Mouse (Mus musculus): ENCODE measurements at regions not wholly inside any gene's neighbourhood (a gene's known extent, or its start where the extent isn't known, plus 50 kb on each side); places are given as distances from the start of the nearest gene placed in this dataset.

DNA sequence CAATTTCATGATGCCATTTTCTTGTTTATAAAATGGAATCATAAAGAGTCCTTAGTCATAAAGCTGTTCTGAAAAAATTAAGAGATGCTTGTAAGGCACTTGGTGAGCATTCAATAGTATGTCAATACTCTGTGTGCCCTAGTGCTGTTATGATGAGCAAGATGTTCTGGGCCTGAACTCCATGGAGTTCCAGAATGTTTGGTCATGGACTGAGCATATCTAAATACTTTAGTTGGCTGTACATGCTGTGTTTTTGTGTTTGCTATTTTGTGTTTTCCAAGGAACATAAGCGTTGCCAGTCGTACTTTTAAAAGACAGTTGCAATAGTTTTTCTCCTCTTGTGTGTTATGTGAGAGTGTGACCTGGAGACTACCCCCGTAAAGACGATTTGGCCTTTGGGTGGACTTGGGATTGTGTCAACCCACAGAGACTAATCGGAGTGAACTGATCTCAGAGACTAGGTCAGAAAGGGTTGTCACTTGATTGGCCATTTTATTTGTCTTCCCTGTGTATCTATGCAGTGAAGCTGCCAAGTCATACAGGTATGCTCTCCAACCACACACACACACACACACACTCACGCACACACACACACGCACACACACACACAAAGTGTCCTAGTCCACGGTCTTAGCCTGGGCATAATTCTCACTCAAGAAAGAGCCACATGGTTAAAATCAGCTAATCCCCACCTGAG lies 152.6 kb upstream of the Krr1 start:
- DNase-seq (ENCODE audit: low spot score in 2 of 2) = no peak

DNA sequence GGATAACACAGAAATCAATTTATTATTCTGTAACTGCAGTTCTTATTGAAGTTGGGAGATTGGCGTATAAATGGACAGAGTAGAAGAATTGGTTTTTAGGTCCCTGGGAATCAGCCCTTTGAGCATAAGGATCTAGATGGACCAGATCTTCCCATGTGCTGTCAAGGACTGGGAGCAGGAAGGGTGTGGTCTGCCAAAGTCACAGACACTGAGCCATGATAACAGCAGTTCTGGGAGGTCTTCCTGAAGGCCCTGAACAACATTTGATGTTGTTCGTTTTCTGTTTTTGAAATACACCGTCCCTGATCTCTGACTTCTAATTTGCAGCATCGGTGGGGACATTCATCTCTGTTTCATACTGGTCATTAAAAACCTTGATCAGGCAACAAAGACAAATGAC lies 147.6 kb upstream of the Krr1 start:
- DNase-seq (ENCODE audit: low spot score in 2 of 2) = no peak

DNA sequence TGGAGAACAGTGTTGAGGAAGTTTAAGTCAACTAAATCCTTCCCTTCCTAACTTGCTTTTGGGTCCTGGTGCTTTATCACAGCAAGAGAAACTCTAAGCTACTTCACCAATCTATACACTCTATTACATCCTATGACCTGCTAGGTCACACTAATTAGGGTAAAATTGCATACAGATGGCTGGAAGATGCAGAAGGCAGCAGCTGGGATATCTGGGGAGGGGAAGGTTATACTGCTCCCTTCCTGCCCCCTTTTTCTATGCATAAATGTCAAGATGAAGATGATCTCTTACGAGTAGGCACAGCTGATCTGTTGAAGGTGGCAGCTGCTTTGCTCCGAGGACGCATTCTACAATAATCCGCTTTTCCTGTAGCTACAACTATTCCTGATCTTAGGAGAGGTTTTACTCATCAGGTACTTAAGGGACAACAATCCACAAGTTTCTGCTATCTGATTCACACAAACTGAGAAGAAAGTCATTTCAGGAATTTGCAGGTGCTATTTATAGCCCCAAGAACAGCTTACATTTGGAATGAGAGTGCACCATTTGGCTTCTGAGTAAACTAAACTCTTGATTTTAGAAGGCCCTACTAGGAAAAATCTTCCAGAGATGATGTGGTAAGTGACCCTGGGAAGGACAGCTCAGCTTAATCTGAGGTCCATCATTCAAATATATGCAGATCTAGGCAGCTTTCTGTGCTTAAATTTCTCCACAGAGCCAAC lies 146.3 kb upstream of the Krr1 start:
- no peak for DNase-seq (ENCODE audit: low spot score in 2 of 2)

DNA sequence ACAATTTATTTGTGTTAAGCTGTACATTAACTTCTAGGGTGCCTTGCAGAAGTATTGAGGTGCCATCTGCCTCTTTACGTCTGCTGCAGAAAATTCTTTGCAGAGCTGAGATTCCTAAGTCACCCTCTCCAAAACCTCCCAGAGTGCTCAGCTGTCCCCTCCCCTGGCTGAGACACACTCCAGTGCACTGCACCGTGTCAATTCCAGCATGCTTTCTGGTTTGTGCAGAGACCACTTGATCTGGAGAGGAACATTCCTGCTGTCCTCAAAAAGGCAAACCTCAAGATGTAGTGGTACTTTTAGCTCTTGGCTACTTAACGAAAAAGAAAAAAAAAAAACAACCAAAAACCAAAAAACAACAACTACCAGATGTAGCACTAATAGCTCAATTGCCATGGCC lies 145.2 kb upstream of the Krr1 start:
- DNase-seq (ENCODE audit: low spot score in 2 of 2) = no peak

DNA sequence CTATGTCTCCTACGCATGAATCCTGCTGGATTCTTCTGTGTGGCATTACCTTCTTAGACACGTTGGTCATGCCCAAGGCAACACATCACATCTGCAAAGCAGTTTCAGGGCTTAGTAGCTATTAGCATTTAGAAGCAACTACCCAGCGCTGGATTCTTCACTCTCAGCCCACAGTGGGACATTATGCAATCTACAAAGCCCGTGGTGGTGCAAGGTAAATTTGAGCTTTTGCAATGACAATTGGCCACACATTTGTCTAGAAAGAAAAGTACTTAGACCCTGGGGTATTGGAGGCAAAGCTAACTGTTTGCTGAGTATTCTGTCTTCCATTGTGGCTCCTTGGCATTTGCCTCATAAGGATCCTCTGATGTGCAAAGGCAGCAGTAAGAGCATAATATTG lies 144.5 kb upstream of the Krr1 start:
- no peak for DNase-seq (ENCODE audit: low spot score in 2 of 2)

DNA sequence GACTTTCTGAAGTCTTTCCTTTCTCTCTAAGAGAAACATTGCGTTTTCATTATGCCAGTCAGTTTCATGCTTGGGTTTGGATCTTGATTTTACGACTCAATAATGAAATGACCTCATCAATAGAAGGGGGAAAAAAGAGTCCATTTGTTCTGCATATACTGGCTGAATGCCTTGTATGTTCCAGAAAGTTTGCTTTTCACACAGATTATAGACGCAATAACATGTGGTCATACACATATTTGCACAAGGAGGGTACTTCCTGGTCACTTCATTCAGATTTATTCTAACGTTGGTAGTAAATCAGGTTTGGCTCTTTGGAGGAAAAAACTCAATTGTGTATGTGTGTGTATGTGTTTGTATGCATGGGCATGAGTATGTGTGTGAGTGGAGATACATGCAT lies 143.9 kb upstream of the Krr1 start:
- no peak for DNase-seq (ENCODE audit: low spot score in 2 of 2)

DNA sequence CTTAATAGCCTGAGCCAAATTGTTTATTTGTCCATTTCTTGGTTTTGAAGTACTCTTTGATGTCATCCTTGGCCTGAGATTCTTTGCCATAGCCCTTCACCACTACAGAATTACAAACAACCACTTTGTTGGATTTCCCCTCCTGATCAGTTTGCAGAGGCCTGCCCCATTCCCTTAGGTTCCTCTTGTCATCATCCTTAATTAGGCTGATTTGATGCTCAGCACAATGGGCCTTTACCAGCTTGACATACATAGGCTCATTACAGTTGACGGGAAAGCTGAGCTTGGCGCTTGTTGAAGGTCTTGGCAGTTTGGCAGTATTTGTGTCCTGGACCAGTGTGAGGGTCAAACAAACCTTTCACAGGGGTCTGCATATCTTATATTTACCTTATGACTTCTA lies 143.2 kb upstream of the Krr1 start:
- no peak for DNase-seq (ENCODE audit: low spot score in 2 of 2)

DNA sequence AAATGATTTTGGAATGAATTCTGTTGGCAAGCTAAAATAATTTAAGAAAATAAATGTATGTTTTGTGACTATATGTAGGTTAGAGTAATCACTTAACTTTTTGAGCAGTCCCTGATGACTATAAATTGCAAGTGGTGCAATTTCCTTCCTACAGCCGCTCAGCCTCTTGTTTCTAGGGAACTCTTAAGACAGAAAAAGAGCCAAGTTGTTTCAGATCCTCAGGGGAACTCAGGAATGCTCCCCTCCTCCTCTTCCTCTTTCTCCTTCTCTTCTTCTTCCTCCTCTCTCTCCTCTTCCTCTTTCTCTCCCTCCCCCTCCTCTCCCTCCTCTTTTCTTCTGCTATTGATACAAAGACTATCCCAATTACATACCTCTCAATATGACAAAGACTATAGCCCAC lies 141.4 kb upstream of the Krr1 start:
- DNase-seq (ENCODE audit: low spot score in 2 of 2) = no peak

DNA sequence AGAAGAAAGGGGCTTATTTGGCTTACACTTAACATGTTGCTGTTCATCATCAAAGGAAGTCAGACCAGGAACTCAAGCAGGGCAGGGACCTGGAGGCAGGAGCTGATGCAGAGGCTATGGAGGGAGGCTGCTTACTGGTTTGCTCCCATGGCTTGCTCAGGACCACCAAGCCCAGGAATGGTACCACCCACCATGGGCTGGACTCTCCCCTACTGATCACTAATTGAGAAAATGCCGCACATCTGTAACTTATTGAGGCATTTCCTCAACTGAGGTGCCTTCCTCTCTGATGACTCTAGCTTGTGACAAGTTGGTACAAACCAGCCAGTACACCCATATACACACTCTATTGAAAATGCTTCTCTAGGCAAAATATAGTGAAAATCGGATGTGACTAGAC lies 138.9 kb upstream of the Krr1 start:
- DNase-seq (ENCODE audit: low spot score in 2 of 2) = no peak

DNA sequence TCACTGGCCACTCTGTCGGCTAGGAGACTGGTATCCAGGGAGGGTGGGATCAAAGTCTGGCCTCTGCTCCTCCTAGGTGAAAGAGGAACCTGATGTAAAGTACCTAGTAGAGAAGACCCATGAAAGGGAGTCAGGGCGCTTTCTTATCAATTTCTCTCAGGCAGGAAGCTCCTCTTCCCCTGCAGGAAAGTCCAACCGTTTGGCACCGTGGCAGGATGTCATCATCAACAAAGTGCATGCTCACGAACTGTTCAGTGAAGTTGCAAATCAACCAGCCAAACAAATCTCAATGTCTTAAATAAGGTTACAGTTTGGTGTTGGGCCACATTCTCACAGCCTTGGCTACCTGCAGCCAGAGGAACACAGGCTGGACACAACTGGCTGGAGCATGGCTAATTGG lies 138.2 kb upstream of the Krr1 start:
- DNase-seq (ENCODE audit: low spot score in 2 of 2) = no peak

DNA sequence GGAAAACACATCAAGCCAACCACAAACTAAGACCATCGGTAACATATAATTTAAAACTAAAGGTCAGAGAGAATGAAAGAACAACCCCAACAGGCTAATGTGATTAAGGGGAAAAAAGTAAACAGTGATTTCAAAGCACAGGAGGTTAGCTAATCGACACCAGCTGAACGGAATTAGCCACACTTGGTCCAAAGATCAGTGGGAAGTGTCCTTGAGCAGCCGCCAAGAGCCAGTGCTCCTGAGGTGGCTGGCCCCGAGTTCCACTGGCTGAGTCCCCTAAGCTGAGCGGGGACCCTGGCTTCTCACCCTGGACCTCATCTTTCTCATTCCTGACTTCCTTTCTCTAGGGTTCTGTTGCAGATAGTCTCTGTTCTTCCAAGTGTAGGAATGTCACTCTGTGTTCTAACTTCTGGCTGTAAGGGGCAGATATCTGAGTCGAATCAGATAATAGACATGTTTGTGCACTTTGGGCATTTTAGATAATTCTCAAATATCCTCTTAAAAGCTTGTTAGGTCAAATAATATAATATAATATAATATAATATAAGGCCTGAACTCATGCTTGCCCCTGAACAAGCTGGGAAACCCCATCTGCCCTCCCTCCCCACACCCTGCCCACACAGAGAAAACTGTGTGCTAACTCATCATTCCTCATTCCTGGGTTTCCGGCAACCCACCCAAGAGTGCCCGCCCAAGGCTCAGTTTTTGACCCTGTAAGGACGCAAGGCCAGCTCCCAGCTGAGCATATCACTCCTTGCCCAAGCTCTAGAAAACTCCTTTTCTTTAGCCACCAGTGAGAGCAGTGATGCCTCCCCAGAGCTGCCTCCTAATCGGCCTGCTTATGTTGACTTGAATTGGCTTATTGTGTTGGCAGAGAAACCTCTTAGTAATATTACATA lies 137.3 kb upstream of the Krr1 start:
- DNase-seq (ENCODE audit: low spot score in 2 of 2) = no peak

DNA sequence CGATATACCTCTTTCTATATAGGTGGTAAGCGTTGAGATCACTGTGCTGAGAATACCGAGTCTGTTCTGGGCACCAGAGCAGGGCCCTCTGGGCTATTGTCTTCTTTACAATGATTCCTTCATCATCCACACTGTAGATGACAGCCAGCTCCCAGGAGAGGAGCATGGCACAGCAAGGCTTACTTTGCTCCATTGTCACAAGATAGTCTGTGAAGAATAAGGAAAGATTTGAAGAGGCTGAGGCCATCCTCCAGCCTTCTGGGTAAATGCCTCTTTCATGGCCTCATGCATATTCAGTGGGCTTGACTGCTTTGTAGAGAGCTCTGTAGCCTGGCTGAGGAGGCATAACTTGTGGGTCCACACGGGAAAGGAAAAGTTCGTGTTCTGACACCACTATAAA lies 136.3 kb upstream of the Krr1 start:
- DNase-seq (ENCODE audit: low spot score in 2 of 2) = no peak

DNA sequence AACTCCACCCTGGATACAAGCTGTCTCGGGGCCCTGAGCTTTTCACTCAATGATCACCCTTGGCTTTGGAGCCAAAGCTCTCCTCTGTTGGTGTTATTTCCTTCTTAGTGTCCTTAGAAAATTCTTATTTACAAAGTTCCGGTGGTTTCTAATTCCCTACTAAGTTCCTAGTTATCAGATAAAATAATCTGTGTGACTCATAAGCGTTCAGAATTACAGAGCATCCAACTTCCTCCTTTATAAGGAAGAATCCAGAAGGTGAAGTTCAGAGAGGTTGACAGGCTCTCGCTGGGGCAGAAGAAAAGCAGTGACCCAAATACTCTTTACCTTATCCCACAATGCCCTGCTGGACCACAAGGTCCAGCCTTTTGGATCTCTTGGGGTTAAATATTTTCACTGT lies 135.7 kb upstream of the Krr1 start:
- no peak for DNase-seq (ENCODE audit: low spot score in 2 of 2)

DNA sequence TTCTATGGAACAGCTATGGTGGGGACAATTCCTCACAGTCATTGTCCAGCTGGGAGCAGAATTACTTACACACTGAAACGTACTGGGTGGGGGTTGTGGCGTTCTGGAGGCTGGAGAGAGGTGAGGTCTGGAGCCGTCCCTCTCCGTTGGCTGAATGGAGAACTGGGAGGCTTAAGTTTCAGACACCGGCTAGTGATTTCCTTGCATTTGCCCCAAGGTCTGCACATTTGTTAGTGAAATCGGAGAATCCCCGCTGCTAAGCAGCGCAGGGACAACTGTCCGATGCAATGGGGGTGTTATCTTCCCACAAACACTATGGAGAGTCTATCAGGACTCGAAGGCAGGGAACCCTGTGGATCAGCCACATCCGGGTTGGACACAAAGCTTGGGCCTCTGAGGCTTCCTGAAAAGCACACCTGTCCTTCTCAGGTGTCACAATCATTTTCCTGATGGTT lies 130.1 kb upstream of the Krr1 start:
- no peak for DNase-seq (ENCODE audit: low spot score in 2 of 2)

DNA sequence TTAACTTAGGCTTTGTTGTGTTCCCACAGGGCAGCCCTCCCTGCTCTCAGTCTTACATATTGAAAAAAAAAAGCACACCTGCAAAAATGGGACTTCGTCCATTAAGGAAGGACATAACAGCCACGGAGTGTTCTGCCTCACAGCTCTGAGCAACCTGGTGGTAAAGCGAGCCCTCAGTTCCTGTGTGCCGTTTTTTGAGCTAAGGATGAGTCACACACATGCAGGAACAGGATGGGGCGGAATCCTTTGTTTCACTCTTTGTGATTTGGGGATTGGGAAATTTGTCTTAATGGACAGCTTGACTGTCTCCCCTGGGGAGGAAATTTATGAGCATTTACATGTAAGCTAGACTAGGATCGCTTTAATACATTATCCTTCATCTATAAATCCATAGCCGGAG lies 129.6 kb upstream of the Krr1 start:
- no peak for DNase-seq (ENCODE audit: low spot score in 2 of 2)

DNA sequence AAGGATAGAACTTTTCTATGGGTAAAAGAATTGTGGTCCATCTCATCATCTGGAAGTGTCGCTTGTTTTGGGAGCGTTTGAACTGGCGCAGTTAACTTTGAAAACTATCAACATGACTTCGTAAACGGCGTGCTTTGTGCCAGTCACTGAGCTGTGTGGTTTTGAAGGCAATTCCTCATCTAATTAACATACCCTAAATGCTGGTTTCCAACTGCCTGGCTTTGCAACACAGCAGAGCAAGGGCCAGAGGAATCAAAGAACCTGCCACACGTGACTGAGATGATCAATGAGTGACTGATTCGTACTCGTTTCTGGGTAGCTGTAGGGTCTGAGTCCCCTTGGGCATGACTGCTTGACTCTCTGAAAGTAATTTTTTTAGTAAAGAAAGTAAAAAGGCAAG lies 129.2 kb upstream of the Krr1 start:
- no peak for DNase-seq (ENCODE audit: low spot score in 2 of 2)

DNA sequence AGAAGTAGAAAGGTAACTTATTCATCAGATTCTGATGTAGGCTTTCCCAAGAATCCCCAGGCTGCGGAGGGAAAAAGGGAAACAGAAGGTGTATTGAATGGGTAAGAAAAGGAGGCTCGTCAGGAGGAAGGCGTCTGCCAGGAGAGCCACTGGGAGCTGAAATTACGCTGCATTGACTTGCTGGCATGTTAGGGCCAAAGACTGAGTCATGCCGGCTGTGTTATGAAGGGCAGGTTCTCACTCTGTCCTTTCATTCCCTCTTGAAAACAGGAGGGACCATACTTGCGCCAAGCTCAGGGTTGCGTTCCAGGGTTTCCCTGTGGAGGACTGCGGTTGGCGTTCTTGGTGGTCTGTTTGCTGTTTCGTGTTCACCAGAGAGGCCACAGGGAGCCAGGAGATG lies 128.3 kb upstream of the Krr1 start:
- no peak for DNase-seq (ENCODE audit: low spot score in 2 of 2)

DNA sequence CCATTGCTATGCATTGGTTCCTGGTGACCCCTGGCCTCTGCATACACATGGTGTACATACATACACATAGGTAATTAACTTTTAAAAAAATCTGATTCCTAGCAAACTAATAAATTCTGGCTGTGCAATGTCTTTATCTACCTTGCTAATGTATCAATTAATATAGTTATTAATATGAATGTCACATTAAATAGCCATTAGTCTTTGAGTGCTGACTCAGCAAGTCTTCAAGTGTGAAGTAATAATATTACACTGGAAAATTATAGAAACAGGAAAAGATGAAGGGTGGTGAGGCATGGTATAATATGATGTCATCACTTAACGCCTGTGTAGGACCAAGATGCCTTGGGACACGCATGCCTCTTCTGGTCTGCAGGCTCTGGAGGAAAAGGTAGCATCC lies 126.5 kb upstream of the Krr1 start:
- no peak for DNase-seq (ENCODE audit: low spot score in 2 of 2)

DNA sequence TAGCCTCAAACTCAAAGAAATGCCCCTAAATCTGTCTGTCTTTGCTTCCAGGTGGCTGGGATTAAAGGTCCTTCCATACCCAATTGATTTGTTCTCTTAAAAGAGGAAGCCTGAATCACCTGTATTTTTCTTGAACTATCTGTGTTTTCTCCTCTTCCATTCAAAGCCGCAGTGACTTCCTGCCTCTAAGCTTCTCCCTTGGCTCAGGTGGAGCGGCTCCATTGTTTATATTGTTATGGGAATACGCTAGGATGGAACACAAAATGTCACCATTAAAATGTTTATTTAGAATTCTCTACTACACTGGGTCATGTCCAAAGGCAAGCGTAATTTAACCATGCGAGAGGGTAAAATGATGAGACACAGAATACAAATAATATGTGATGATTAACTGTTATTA lies 118.2 kb upstream of the Krr1 start:
- no peak for DNase-seq (ENCODE audit: low spot score in 2 of 2)

DNA sequence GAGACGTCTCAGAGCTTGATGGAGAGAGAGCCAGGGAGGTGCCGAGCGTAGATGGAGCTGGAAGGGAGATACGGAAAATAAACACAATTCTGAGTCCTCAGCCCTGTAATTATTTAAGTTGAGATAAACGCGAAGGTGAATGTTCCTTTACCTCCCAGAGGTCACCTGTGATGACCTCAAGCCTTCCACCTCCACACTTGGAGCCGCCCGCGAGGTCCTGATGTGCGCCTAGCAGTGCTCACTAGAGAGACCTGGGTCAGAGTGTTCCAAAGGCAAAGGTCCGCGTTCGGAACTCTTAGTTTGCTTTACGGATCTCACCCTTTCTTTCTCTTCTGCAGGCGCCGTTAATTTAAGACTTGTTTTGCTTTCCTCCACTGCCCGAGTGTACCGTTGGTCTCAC lies 117.0 kb upstream of the Krr1 start:
- no peak for DNase-seq (ENCODE audit: low spot score in 2 of 2)

DNA sequence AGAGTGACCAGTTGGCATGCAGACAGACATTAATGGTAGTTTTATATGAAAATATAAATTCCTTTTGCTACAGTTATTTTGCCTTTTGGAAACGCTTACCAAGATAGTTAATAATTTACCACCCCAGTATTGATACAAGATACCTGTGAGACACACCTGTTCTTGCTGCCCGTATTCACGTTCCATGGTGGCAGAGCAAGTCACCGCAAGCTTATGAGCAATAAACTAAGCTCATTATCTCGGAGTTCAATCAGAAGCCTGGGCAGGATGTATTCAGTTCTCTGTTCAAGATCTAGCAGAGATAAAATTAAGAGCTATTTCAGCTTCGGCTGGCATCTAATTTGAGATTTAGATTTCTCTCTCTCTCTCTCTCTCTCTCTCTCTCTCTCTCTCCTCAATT lies 114.1 kb upstream of the Krr1 start:
- DNase-seq (ENCODE audit: low spot score in 2 of 2) = no peak

DNA sequence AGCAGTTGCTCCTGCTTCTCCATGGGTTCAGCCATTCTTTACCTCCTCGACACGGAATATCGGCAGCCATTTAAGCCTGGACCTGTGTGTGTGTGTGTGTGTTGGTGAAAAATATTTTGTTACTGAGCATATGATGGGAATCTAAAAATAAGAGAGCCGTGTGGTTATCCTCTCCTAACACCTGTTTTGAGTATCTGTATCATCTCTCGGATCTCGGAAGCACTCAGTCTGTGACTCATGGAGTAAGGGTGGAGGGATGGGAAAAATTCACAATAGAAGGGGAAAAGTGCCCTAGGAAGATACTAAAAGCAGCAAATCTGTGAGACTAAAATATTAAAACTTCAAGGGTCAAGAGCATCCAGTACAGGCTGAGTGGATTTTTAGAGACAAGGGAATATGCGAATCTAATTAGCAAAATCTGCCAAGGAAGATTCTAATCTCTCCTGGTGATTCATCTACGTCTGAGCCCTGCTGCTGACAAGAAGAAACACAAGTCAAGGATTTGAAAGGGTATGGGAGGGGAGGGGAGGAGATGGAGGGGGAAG lies 107.1 kb upstream of the Krr1 start:
- no peak for DNase-seq (ENCODE audit: low spot score in 2 of 2)

Measured in adrenal gland, postnatal 4 days (tissue).